21 mouse cellular contexts compared by ENCODE assay signal in genomic region chr5:52533705-52534104, GRCm38 (mm10). TPM values are rescaled to one million over a fixed set of nuclear protein-coding genes. Genes with fewer than 3 reads are reported as not detected.
A peak's percentile ranks its signal among the peaks of the same experiment; 100 is the strongest.
DNase-seq lines count a peak whose midpoint lies in the region; ATAC-seq and TF ChIP-seq lines count a peak whose summit lies in the region.
"Had no signal": no experiment of that assay in that cellular context is flagged by ENCODE, and none has a peak within 500 bp of the region (broad histone marks: within the 10 kb centered on the region; RNA-seq: fewer than 3 reads in every experiment).

No protein-coding gene starts in this region.

- H3K9me3 ChIP-seq in heart, embryonic 16.5 days (replicated peaks; ENCODE audit: control insufficient read depth, low read length), result no peaks in the 10 kb centered on the region
- no peaks in the 10 kb centered on the region for H3K9me3 ChIP-seq in heart, embryonic 11.5 days (replicated peaks; ENCODE audit: control insufficient read depth, low read length)
- no peaks in the 10 kb centered on the region for H3K9me3 ChIP-seq in kidney, postnatal 0 days (replicated peaks; ENCODE audit: low read length)
- no peaks in the 10 kb centered on the region for H3K9me3 ChIP-seq in midbrain, embryonic 12.5 days
- H3K9me3 ChIP-seq in midbrain, embryonic 10.5 days (replicated peaks), result no peaks in the 10 kb centered on the region
- H3K9me3 ChIP-seq in stomach, postnatal 0 days (ENCODE audit: control insufficient read depth, low read length), result no peaks in the 10 kb centered on the region
- H3K9me3 ChIP-seq: embryonic facial prominence, embryonic 13.5 days; heart, embryonic 13.5 days; hindbrain, embryonic 10.5 days; limb, embryonic 10.5 days; neural tube, embryonic 12.5 days had no signal

- peak; percentile 51; the same call in 1 of the 2 replicates for ATAC-seq in heart, embryonic 16.5 days (replicated peaks; ENCODE audit: extremely low read depth, insufficient read depth, low FRiP score)
- no peak for ATAC-seq in heart, embryonic 11.5 days (replicated peaks; ENCODE audit: insufficient number of reproducible peaks, low FRiP score, low TSS enrichment)
- ATAC-seq in kidney, postnatal 0 days (replicated peaks; ENCODE audit: low FRiP score, low read depth), result 0 out of 2 replicates have a peak, but pooled peaks have one; percentile 40
- ATAC-seq in midbrain, embryonic 12.5 days (ENCODE audit: low FRiP score, low read depth), result peak; percentile 53; the same call in 1 of the 2 replicates
- no peak for ATAC-seq in stomach, postnatal 0 days (ENCODE audit: low FRiP score, low TSS enrichment)
- ATAC-seq: activated CD4-positive, CD25-positive, alpha-beta regulatory T cell, adult 4 months; Patski had no signal

- H3K27ac ChIP-seq in heart, embryonic 16.5 days (ENCODE audit: low read length), result no peak overlapping the region
- no peak overlapping the region for H3K27ac ChIP-seq in heart, embryonic 11.5 days (ENCODE audit: low read depth, low read length)
- no peak overlapping the region for H3K27ac ChIP-seq in kidney, postnatal 0 days
- H3K27ac ChIP-seq in midbrain, embryonic 12.5 days (replicated peaks), result no peak overlapping the region
- no peak overlapping the region for H3K27ac ChIP-seq in midbrain, embryonic 10.5 days (replicated peaks)
- H3K27ac ChIP-seq in stomach, postnatal 0 days (replicated peaks), result no peak overlapping the region
- H3K27ac ChIP-seq: embryonic facial prominence, embryonic 13.5 days; heart, embryonic 13.5 days; hindbrain, embryonic 10.5 days; left cerebral cortex, adult 2 months; limb, embryonic 10.5 days; liver, embryonic 14.5 days; macrophage; neural tube, embryonic 12.5 days had no signal

- no peak for TF ChIP-seq EP300 in stomach, postnatal 0 days (optimal IDR thresholded peaks at IDR 0.05)

- WGBS in heart, embryonic 16.5 days, result 66% methylated on average over 9 of the region's 9 CpGs
- WGBS in heart, embryonic 11.5 days (ENCODE audit: insufficient replicate concordance), result 73% methylated on average over 9 of the region's 9 CpGs
- 81% methylated on average over 9 of the region's 9 CpGs for WGBS in kidney, postnatal 0 days
- WGBS in midbrain, embryonic 12.5 days, result 85% methylated on average over 9 of the region's 9 CpGs
- 91% methylated on average over 9 of the region's 9 CpGs for WGBS in midbrain, embryonic 10.5 days
- 83% methylated on average over 9 of the region's 9 CpGs for WGBS in stomach, postnatal 0 days

- peaks cover 14% of the 10 kb centered on the region for H3K4me1 ChIP-seq in heart, embryonic 16.5 days (ENCODE audit: control insufficient read depth, insufficient read depth, low read length)
- H3K4me1 ChIP-seq in heart, embryonic 11.5 days (ENCODE audit: control insufficient read depth, insufficient read depth, low read length), result peaks cover 8% of the 10 kb centered on the region; the same call in 1 of the 2 replicates
- peaks cover 15% of the 10 kb centered on the region for H3K4me1 ChIP-seq in kidney, postnatal 0 days (replicated peaks; ENCODE audit: insufficient read depth, low read length)
- H3K4me1 ChIP-seq in midbrain, embryonic 12.5 days, result 0 out of 2 replicates have a peak, but pooled peaks cover 2% of the 10 kb centered on the region
- H3K4me1 ChIP-seq in midbrain, embryonic 10.5 days, result 0 out of 2 replicates have a peak, but pooled peaks cover 6% of the 10 kb centered on the region
- H3K4me1 ChIP-seq in stomach, postnatal 0 days (replicated peaks; ENCODE audit: control insufficient read depth, insufficient read depth), result 0 out of 2 replicates have a peak, but pooled peaks cover 4% of the 10 kb centered on the region
- H3K4me1 ChIP-seq: neural tube, embryonic 12.5 days had no signal

- no peak for DNase-seq in kidney, postnatal 0 days (ENCODE audit: low spot score)
- DNase-seq in kidney, postnatal 4 days, result no peak
- DNase-seq in midbrain, embryonic 10.5 days (ENCODE audit: low spot score), result no peak
- DNase-seq in stomach, postnatal 0 days (ENCODE audit: low spot score), result no peak
- DNase-seq: adrenal gland, postnatal 14 days; cerebellum, adult 9-11 months; gastrocnemius, postnatal 36 days; thymus, adult 18-20 months had no signal

- H3K36me3 ChIP-seq in heart, embryonic 16.5 days (ENCODE audit: control insufficient read depth, insufficient read depth), result no peaks in the 10 kb centered on the region
- no peaks in the 10 kb centered on the region for H3K36me3 ChIP-seq in heart, embryonic 11.5 days (ENCODE audit: control insufficient read depth, insufficient read depth, low read length)
- H3K36me3 ChIP-seq in kidney, postnatal 0 days (ENCODE audit: insufficient read depth, low read length), result no peaks in the 10 kb centered on the region
- H3K36me3 ChIP-seq in midbrain, embryonic 12.5 days, result no peaks in the 10 kb centered on the region
- H3K36me3 ChIP-seq in midbrain, embryonic 10.5 days, result 0 out of 2 replicates have a peak, but pooled peaks cover 6% of the 10 kb centered on the region
- no peaks in the 10 kb centered on the region for H3K36me3 ChIP-seq in stomach, postnatal 0 days (ENCODE audit: control insufficient read depth, insufficient read depth, low read length)
- H3K36me3 ChIP-seq: limb, embryonic 10.5 days; neural tube, embryonic 12.5 days had no signal

- H3K4me3 ChIP-seq in heart, embryonic 16.5 days (ENCODE audit: low read length), result no peak overlapping the region
- H3K4me3 ChIP-seq in heart, embryonic 11.5 days (ENCODE audit: low read depth, low read length), result no peak overlapping the region
- H3K4me3 ChIP-seq in kidney, postnatal 0 days (replicated peaks; ENCODE audit: low read depth, low read length), result no peak overlapping the region
- no peak overlapping the region for H3K4me3 ChIP-seq in midbrain, embryonic 12.5 days
- no peak overlapping the region for H3K4me3 ChIP-seq in midbrain, embryonic 10.5 days
- no peak overlapping the region for H3K4me3 ChIP-seq in stomach, postnatal 0 days (ENCODE audit: low read depth, low read length)
- H3K4me3 ChIP-seq: embryonic facial prominence, embryonic 13.5 days; heart, embryonic 13.5 days; hindbrain, embryonic 10.5 days; left cerebral cortex, adult 2 months; limb, embryonic 10.5 days; neural tube, embryonic 12.5 days had no signal

- TF ChIP-seq CTCF in kidney, postnatal 0 days (IDR thresholded peaks at IDR 0.05; ENCODE audit: low read depth), result no peak
- TF ChIP-seq CTCF in stomach, postnatal 0 days (IDR thresholded peaks at IDR 0.05; ENCODE audit: low read depth), result no peak

- H3K27me3 ChIP-seq in heart, embryonic 16.5 days (ENCODE audit: control insufficient read depth, insufficient read depth, low read length), result no peaks in the 10 kb centered on the region
- no peaks in the 10 kb centered on the region for H3K27me3 ChIP-seq in heart, embryonic 11.5 days (ENCODE audit: control insufficient read depth, insufficient read depth, low read length)
- H3K27me3 ChIP-seq in kidney, postnatal 0 days (ENCODE audit: insufficient read depth, low read length), result no peaks in the 10 kb centered on the region
- H3K27me3 ChIP-seq in midbrain, embryonic 12.5 days, result no peaks in the 10 kb centered on the region
- no peaks in the 10 kb centered on the region for H3K27me3 ChIP-seq in midbrain, embryonic 10.5 days (ENCODE audit: low read depth, poor library complexity, severe bottlenecking)
- H3K27me3 ChIP-seq in stomach, postnatal 0 days (ENCODE audit: control insufficient read depth, insufficient read depth, low read length), result no peaks in the 10 kb centered on the region
- H3K27me3 ChIP-seq: embryonic facial prominence, embryonic 13.5 days; heart, embryonic 13.5 days; neural tube, embryonic 12.5 days had no signal

- H3K9ac ChIP-seq in heart, embryonic 16.5 days (ENCODE audit: low read length), result no peak overlapping the region
- H3K9ac ChIP-seq in heart, embryonic 11.5 days (ENCODE audit: low read depth, low read length), result no peak overlapping the region
- H3K9ac ChIP-seq in kidney, postnatal 0 days (ENCODE audit: low read depth, low read length), result no peak overlapping the region
- no peak overlapping the region for H3K9ac ChIP-seq in midbrain, embryonic 12.5 days (replicated peaks)
- no peak overlapping the region for H3K9ac ChIP-seq in stomach, postnatal 0 days (ENCODE audit: low read length)
- H3K9ac ChIP-seq: embryonic facial prominence, embryonic 13.5 days; heart, embryonic 13.5 days; liver, embryonic 14.5 days; neural tube, embryonic 12.5 days had no signal

- H3K4me2 ChIP-seq in heart, embryonic 16.5 days (ENCODE audit: low read depth, low read length), result no peak overlapping the region
- no peak overlapping the region for H3K4me2 ChIP-seq in heart, embryonic 11.5 days
- H3K4me2 ChIP-seq in kidney, postnatal 0 days (ENCODE audit: low read length), result no peak overlapping the region
- H3K4me2 ChIP-seq in midbrain, embryonic 12.5 days (replicated peaks), result no peak overlapping the region
- H3K4me2 ChIP-seq in stomach, postnatal 0 days (replicated peaks; ENCODE audit: low read depth), result no peak overlapping the region
- H3K4me2 ChIP-seq: embryonic facial prominence, embryonic 13.5 days; heart, embryonic 13.5 days; neural tube, embryonic 12.5 days had no signal

RNA-seq across cellular contexts. Expression of gene Lgi2, which starts 32.6 kb away (rescaled TPM):
- polyA plus RNA-seq in heart, embryonic 16.5 days (2015; fragmentation: Nextera tagmentation; extraction: Ambion mirVana), result 1.5 and 1.7 TPM in 2 replicates
- 3.0 and 3.5 TPM in 2 replicates for polyA plus RNA-seq in heart, embryonic 11.5 days (2014; fragmentation: Nextera tagmentation; extraction: Ambion mirVana)
- polyA plus RNA-seq in kidney, postnatal 0 days (2015; fragmentation: Nextera tagmentation; extraction: Ambion mirVana), result 3.8 and 4.2 TPM in 2 replicates
- polyA plus RNA-seq in midbrain, embryonic 12.5 days (2016; fragmentation: Nextera tagmentation; extraction: Ambion mirVana), result 1.4 and 1.9 TPM in 2 replicates
- polyA plus RNA-seq in midbrain, embryonic 10.5 days (2016; fragmentation: Nextera tagmentation; extraction: Ambion mirVana), result 1.4 TPM in 2 replicates
- polyA plus RNA-seq in stomach, postnatal 0 days (2015; fragmentation: Nextera tagmentation; extraction: Ambion mirVana), result 4.8 and 5.5 TPM in 2 replicates
- polyA plus RNA-seq: activated CD4-positive, CD25-positive, alpha-beta regulatory T cell, adult 4 months; macrophage had no signal

Comparison
In these comparisons a context has a peak if more than half of its experiments do, and no peak if none do; other contexts are left out.
1. ATAC-seq: peak in heart, embryonic 16.5 days (single experiment), kidney, postnatal 0 days (single experiment) and midbrain, embryonic 12.5 days (single experiment); none in heart, embryonic 11.5 days (single experiment) and stomach, postnatal 0 days (single experiment).